Mouse (Mus musculus): Measurements from ENCODE around the gene Rpl9. TPM values are rescaled to one million over a fixed set of nuclear protein-coding genes. Genes with fewer than 3 reads are reported as not detected.

Gene Rpl9
- 599 and 612 TPM in 2 replicates for polyA plus RNA-seq (2016; fragmentation: Nextera tagmentation; extraction: Ambion mirVana)

GRCm38 (mm10) chr5:65390648-65391644, at the start of gene Rpl9, which contains the start of gene Lias:
Rpl9 (minus strand) TSS chr5:65391444.
Lias (plus strand) TSS chr5:65391497.
- ATAC-seq (ENCODE audit: insufficient number of reproducible peaks, low FRiP score) = peak; percentile 95
- peaks cover 44% of the 10 kb centered on the region for H3K36me3 ChIP-seq
- H3K9ac ChIP-seq = peak within 1 kb of the TSS; percentile 99
- no peaks in the 10 kb centered on the region for H3K27me3 ChIP-seq (replicated peaks)
- H3K4me3 ChIP-seq = peak within 1 kb of the TSS; percentile 96
- H3K27ac ChIP-seq (ENCODE audit: poor library complexity, severe bottlenecking) = peak within 1 kb of the TSS; percentile 92
- WGBS = under 1% methylated on average over 83 of the region's 83 CpGs
- peak within 1 kb of the TSS; percentile 90 for H3K4me2 ChIP-seq
- H3K9me3 ChIP-seq (replicated peaks) = no peaks in the 10 kb centered on the region
- H3K4me1 ChIP-seq (replicated peaks) = peaks cover 14% of the 10 kb centered on the region

GRCm38 (mm10) chr5:65438041-65438440, 46.8 kb upstream of the Rpl9 start:
- Histone ChIP-seq H3K9me3 (replicated peaks) (no peaks in the 10 kb centered on the region), H3K4me1 (replicated peaks) (peaks cover 45% of the 10 kb centered on the region), H3K4me3 (no peak overlapping the region), H3K36me3 (peaks cover 6% of the 10 kb centered on the region; the same call in 1 of the 2 replicates), H3K27ac (ENCODE audit: poor library complexity, severe bottlenecking) (no peak overlapping the region), H3K4me2 (no peak overlapping the region), H3K27me3 (replicated peaks) (no peaks in the 10 kb centered on the region), H3K9ac (no peak overlapping the region)
- ATAC-seq (ENCODE audit: insufficient number of reproducible peaks, low FRiP score) = no peak

GRCm38 (mm10) chr5:65435806-65436561, 44.7 kb upstream of the Rpl9 start, which contains the start of gene Ugdh:
Ugdh (minus strand) TSS chr5:65435949.
- Histone ChIP-seq H3K27me3 (replicated peaks) (no peaks in the 10 kb centered on the region), H3K27ac (ENCODE audit: poor library complexity, severe bottlenecking) (peak within 1 kb of the TSS; percentile 96), H3K36me3 (0 out of 2 replicates have a peak, but pooled peaks cover 3% of the 10 kb centered on the region), H3K9me3 (replicated peaks) (no peaks in the 10 kb centered on the region), H3K4me1 (replicated peaks) (peaks cover 46% of the 10 kb centered on the region), H3K4me3 (peak within 1 kb of the TSS; percentile 94), H3K4me2 (peak within 1 kb of the TSS; percentile 92), H3K9ac (peak within 1 kb of the TSS; percentile 92)
- WGBS = under 1% methylated on average over 50 of the region's 51 CpGs
- peak; percentile 98 for ATAC-seq (ENCODE audit: insufficient number of reproducible peaks, low FRiP score)

GRCm38 (mm10) chr5:65435363-65435805, 44.1 kb upstream of the Rpl9 start:
- Histone ChIP-seq H3K4me2 (peak overlapping the region; percentile 92), H3K4me3 (peak overlapping the region; percentile 94), H3K9me3 (replicated peaks) (no peaks in the 10 kb centered on the region), H3K27ac (ENCODE audit: poor library complexity, severe bottlenecking) (peak overlapping the region; percentile 88), H3K4me1 (replicated peaks) (peaks cover 44% of the 10 kb centered on the region), H3K36me3 (0 out of 2 replicates have a peak, but pooled peaks cover 7% of the 10 kb centered on the region), H3K27me3 (replicated peaks) (no peaks in the 10 kb centered on the region), H3K9ac (peak overlapping the region; percentile 92)
- no peak for ATAC-seq (ENCODE audit: insufficient number of reproducible peaks, low FRiP score)
- under 1% methylated on average over 44 of the region's 47 CpGs for WGBS

- no peaks in the 10 kb centered on the region for H3K27me3 ChIP-seq (replicated peaks)
- ATAC-seq (ENCODE audit: insufficient number of reproducible peaks, low FRiP score) = no peak
- H3K27ac ChIP-seq (ENCODE audit: poor library complexity, severe bottlenecking) = peak overlapping the region; percentile 88
- peak overlapping the region; percentile 92 for H3K4me2 ChIP-seq
- H3K4me3 ChIP-seq = peak overlapping the region; percentile 94
- 0 out of 2 replicates have a peak, but pooled peaks cover 9% of the 10 kb centered on the region for H3K36me3 ChIP-seq
- peaks cover 43% of the 10 kb centered on the region for H3K4me1 ChIP-seq (replicated peaks)
- WGBS = 5% methylated on average over 15 of the region's 15 CpGs
- H3K9ac ChIP-seq = peak overlapping the region; percentile 92
- H3K9me3 ChIP-seq (replicated peaks) = no peaks in the 10 kb centered on the region
These were observed 43.5 kb upstream of the Rpl9 start for GRCm38 (mm10) chr5:65434471-65435362.

- no peak for ATAC-seq (ENCODE audit: insufficient number of reproducible peaks, low FRiP score)
- Histone ChIP-seq H3K4me2 (no peak overlapping the region), H3K27ac (ENCODE audit: poor library complexity, severe bottlenecking) (no peak overlapping the region), H3K36me3 (peaks cover 35% of the 10 kb centered on the region), H3K27me3 (replicated peaks) (no peaks in the 10 kb centered on the region), H3K4me1 (replicated peaks) (peaks cover 21% of the 10 kb centered on the region), H3K9ac (no peak overlapping the region), H3K9me3 (replicated peaks) (no peaks in the 10 kb centered on the region), H3K4me3 (no peak overlapping the region)
- 85% methylated on average over 5 of the region's 5 CpGs for WGBS
These were observed 38.2 kb upstream of the Rpl9 start for GRCm38 (mm10) chr5:65429441-65429840.

- WGBS = 57% methylated on average over 4 of the region's 4 CpGs
- ATAC-seq (ENCODE audit: insufficient number of reproducible peaks, low FRiP score) = no peak
- Histone ChIP-seq H3K27ac (ENCODE audit: poor library complexity, severe bottlenecking) (no peak overlapping the region), H3K4me3 (no peak overlapping the region), H3K9me3 (replicated peaks) (no peaks in the 10 kb centered on the region), H3K4me2 (no peak overlapping the region), H3K27me3 (replicated peaks) (no peaks in the 10 kb centered on the region), H3K36me3 (peaks cover 45% of the 10 kb centered on the region), H3K9ac (no peak overlapping the region), H3K4me1 (replicated peaks) (peaks cover 12% of the 10 kb centered on the region)
These were observed 37.1 kb upstream of the Rpl9 start for GRCm38 (mm10) chr5:65428321-65428720.

- peaks cover 5% of the 10 kb centered on the region; the same call in 1 of the 2 replicates for H3K4me1 ChIP-seq (replicated peaks)
- no peak overlapping the region for H3K27ac ChIP-seq (ENCODE audit: poor library complexity, severe bottlenecking)
- H3K9me3 ChIP-seq (replicated peaks) = no peaks in the 10 kb centered on the region
- no peak overlapping the region for H3K9ac ChIP-seq
- no peak overlapping the region for H3K4me2 ChIP-seq
- WGBS = 82% methylated on average over 5 of the region's 5 CpGs
- no peak overlapping the region for H3K4me3 ChIP-seq
- peaks cover 67% of the 10 kb centered on the region for H3K36me3 ChIP-seq
- no peak for ATAC-seq (ENCODE audit: insufficient number of reproducible peaks, low FRiP score)
- H3K27me3 ChIP-seq (replicated peaks) = no peaks in the 10 kb centered on the region
These were observed 34.0 kb upstream of the Rpl9 start for GRCm38 (mm10) chr5:65425251-65425650.

GRCm38 (mm10) chr5:65424215-65424614, 33.0 kb upstream of the Rpl9 start:
- no peak for ATAC-seq (ENCODE audit: insufficient number of reproducible peaks, low FRiP score)
- no peaks in the 10 kb centered on the region for H3K27me3 ChIP-seq (replicated peaks)
- 83% methylated on average over 6 of the region's 6 CpGs for WGBS
- no peak overlapping the region for H3K9ac ChIP-seq
- H3K4me2 ChIP-seq = no peak overlapping the region
- peaks cover 72% of the 10 kb centered on the region for H3K36me3 ChIP-seq
- H3K4me1 ChIP-seq (replicated peaks) = peaks cover 5% of the 10 kb centered on the region; the same call in 1 of the 2 replicates
- H3K4me3 ChIP-seq = no peak overlapping the region
- no peaks in the 10 kb centered on the region for H3K9me3 ChIP-seq (replicated peaks)
- H3K27ac ChIP-seq (ENCODE audit: poor library complexity, severe bottlenecking) = no peak overlapping the region

GRCm38 (mm10) chr5:65422803-65423202, 31.6 kb upstream of the Rpl9 start:
- Histone ChIP-seq H3K4me2 (no peak overlapping the region), H3K4me1 (replicated peaks) (no peaks in the 10 kb centered on the region), H3K9ac (no peak overlapping the region), H3K27ac (ENCODE audit: poor library complexity, severe bottlenecking) (no peak overlapping the region), H3K4me3 (no peak overlapping the region), H3K36me3 (peaks cover 84% of the 10 kb centered on the region), H3K9me3 (replicated peaks) (no peaks in the 10 kb centered on the region), H3K27me3 (replicated peaks) (no peaks in the 10 kb centered on the region)
- WGBS = 83% methylated on average over 8 of the region's 8 CpGs
- no peak for ATAC-seq (ENCODE audit: insufficient number of reproducible peaks, low FRiP score)
